In genomic region chr4:88438326-88438989, GRCm38 (mm10) we compare ENCODE assay signal across 8 mouse cellular contexts. TPM values are rescaled to one million over a fixed set of nuclear protein-coding genes. Genes with fewer than 3 reads are reported as not detected.
DNase-seq lines count a peak whose midpoint lies in the region; ATAC-seq and TF ChIP-seq lines count a peak whose summit lies in the region.

Gene Hacd4 (minus strand): TSS chr4:88438928.

- intact Hi-C loops in heart, adult 2 months (cut with DNase I), result loop anchor here (2.0 kb wide), 2 partner anchors 58 to 76 kb away; no protein-coding TSS in a partner anchor

- 0 out of 2 replicates have a peak within 1 kb of the TSS, but pooled peaks have one; percentile 7 for H3K4me3 ChIP-seq in thymus, adult 2 months (ENCODE audit: control insufficient read depth, insufficient read depth, low read length)
- peak within 1 kb of the TSS; percentile 46 for H3K4me3 ChIP-seq in heart, adult 2 months
- peak within 1 kb of the TSS; percentile 42 for H3K4me3 ChIP-seq in lung, adult 2 months (replicated peaks; ENCODE audit: extremely low read depth, low read depth, low read length)
- H3K4me3 ChIP-seq in neural tube, embryonic 15.5 days (replicated peaks), result peak within 1 kb of the TSS; percentile 34

- peak within 1 kb of the TSS; percentile 62 for H3K4me2 ChIP-seq in neural tube, embryonic 15.5 days

- H3K4me1 ChIP-seq in thymus, adult 2 months (replicated peaks; ENCODE audit: control insufficient read depth, insufficient read depth, low read length), result 0 out of 2 replicates have a peak, but pooled peaks cover 3% of the 10 kb centered on the region
- H3K4me1 ChIP-seq in heart, adult 2 months (ENCODE audit: control insufficient read depth, insufficient read depth, low read length), result peaks cover 5% of the 10 kb centered on the region
- H3K4me1 ChIP-seq in lung, adult 2 months (ENCODE audit: control insufficient read depth, insufficient read depth, low read length), result no peaks in the 10 kb centered on the region; the same call in 1 of the 2 replicates
- H3K4me1 ChIP-seq in neural tube, embryonic 15.5 days, result peaks cover 11% of the 10 kb centered on the region

- no peaks in the 10 kb centered on the region for H3K9me3 ChIP-seq in neural tube, embryonic 15.5 days (replicated peaks)

- H3K36me3 ChIP-seq in thymus, adult 2 months (ENCODE audit: control insufficient read depth, insufficient read depth, low read length), result no peaks in the 10 kb centered on the region
- no peaks in the 10 kb centered on the region; the same call in 1 of the 2 replicates for H3K36me3 ChIP-seq in heart, adult 2 months (ENCODE audit: control insufficient read depth, insufficient read depth, low read length)
- H3K36me3 ChIP-seq in neural tube, embryonic 15.5 days, result no peaks in the 10 kb centered on the region

- no peaks in the 10 kb centered on the region for H3K79me2 ChIP-seq in heart, adult 2 months (replicated peaks; ENCODE audit: control insufficient read depth, insufficient read depth, low read length)

- no peak for DNase-seq in thymus, adult 2 months
- no peak for DNase-seq in thymus, adult 18-20 months
- DNase-seq in embryo, embryonic 11 days, result peak; percentile 79
- DNase-seq in heart, adult 2 months, result peak; percentile 71 to 82
- DNase-seq in kidney, adult 18-20 months, result peak; percentile 67
- DNase-seq in lung, adult 2 months, result peak; percentile 46
- peak; percentile 85 for DNase-seq in yolk sac, embryonic 10.5 days (ENCODE audit: low spot score)

- TF ChIP-seq EP300 in heart, adult 2 months (IDR thresholded peaks at IDR 0.05; ENCODE audit: insufficient read depth, low read depth, low read length), result no peak

- ATAC-seq in neural tube, embryonic 15.5 days (ENCODE audit: low FRiP score), result peak; percentile 72; the same call in 1 of the 2 replicates

- H3K27me3 ChIP-seq in thymus, adult 2 months (ENCODE audit: control insufficient read depth, insufficient read depth, low read length), result no peaks in the 10 kb centered on the region
- no peaks in the 10 kb centered on the region for H3K27me3 ChIP-seq in heart, adult 2 months (ENCODE audit: control insufficient read depth, insufficient read depth, low read length)
- H3K27me3 ChIP-seq in neural tube, embryonic 15.5 days (replicated peaks), result no peaks in the 10 kb centered on the region

- TF ChIP-seq CTCF in thymus, adult 2 months (IDR thresholded peaks at IDR 0.05; ENCODE audit: borderline replicate concordance, control insufficient read depth, extremely low read depth, insufficient read depth, low read length, poor library complexity), result no peak
- TF ChIP-seq CTCF in heart, adult 2 months (IDR thresholded peaks at IDR 0.05), result no peak
- no peak for TF ChIP-seq CTCF in lung, adult 2 months (IDR thresholded peaks at IDR 0.05; ENCODE audit: insufficient read depth, low read length)

- H3K9ac ChIP-seq in heart, adult 2 months (ENCODE audit: low read depth, low read length), result peak within 1 kb of the TSS; percentile 76
- peak within 1 kb of the TSS; percentile 37 for H3K9ac ChIP-seq in neural tube, embryonic 15.5 days (replicated peaks)

- TF ChIP-seq POLR2A in thymus, adult 2 months (IDR thresholded peaks at IDR 0.05; ENCODE audit: control insufficient read depth, extremely low read depth, insufficient read depth, low read length, poor library complexity), result no peak
- TF ChIP-seq POLR2A in heart, adult 2 months (IDR thresholded peaks at IDR 0.05; ENCODE audit: insufficient read depth, low read depth, low read length), result peak; percentile 56
- TF ChIP-seq POLR2A in lung, adult 2 months (IDR thresholded peaks at IDR 0.05; ENCODE audit: borderline replicate concordance, extremely low read depth, low read depth, low read length), result peak; percentile 29; the same call in 1 of the 2 replicates

- WGBS in thymus, adult 2 months, result 12% methylated on average over 14 of the region's 14 CpGs
- WGBS in heart, adult 2 months, result 3% methylated on average over 14 of the region's 14 CpGs
- WGBS in lung, adult 2 months, result 6% methylated on average over 14 of the region's 14 CpGs
- WGBS in neural tube, embryonic 15.5 days, result 6% methylated on average over 14 of the region's 14 CpGs

- H3K27ac ChIP-seq in thymus, adult 2 months (ENCODE audit: control insufficient read depth, insufficient read depth, low read length), result no peak within 1 kb of the TSS
- H3K27ac ChIP-seq in heart, adult 2 months, result peak within 1 kb of the TSS; percentile 81
- no peak within 1 kb of the TSS for H3K27ac ChIP-seq in neural tube, embryonic 15.5 days (replicated peaks)

RNA-seq across cellular contexts. Expression of gene Hacd4, which starts in this region (rescaled TPM):
- 0.93 and 1.0 TPM in 2 replicates for polyA plus RNA-seq in thymus, adult 2 months (2012; rRNA removed)
- total RNA-seq in heart, adult 2 months (2021), result 1 to 10 TPM; 3.5 to 5.4 TPM
- 2.9 and 5.0 TPM in 2 replicates for polyA plus RNA-seq in heart, adult 2 months (2012; rRNA removed)
- 2.6 and 3.6 TPM in 2 replicates for polyA plus RNA-seq in lung, adult 2 months (2012; rRNA removed)
- 4.3 and 5.5 TPM in 2 replicates for polyA plus RNA-seq in neural tube, embryonic 15.5 days (2015; fragmentation: Nextera tagmentation; extraction: Ambion mirVana)

Comparison
In these comparisons a context has a peak if more than half of its experiments do, and no peak if none do; other contexts are left out.
1. DNase-seq: peak in embryo, embryonic 11 days (single experiment), heart, adult 2 months (2 of 2), kidney, adult 18-20 months (single experiment), lung, adult 2 months (single experiment) and yolk sac, embryonic 10.5 days (single experiment); none in thymus, adult 2 months (single experiment) and thymus, adult 18-20 months (0 of 2).
2. Peak in every context shown above with its lines, with median percentiles within 50 percentile points of each other: H3K4me3 ChIP-seq.